ENCODE assay signal across 36 mouse cellular contexts in the genomic region with DNA sequence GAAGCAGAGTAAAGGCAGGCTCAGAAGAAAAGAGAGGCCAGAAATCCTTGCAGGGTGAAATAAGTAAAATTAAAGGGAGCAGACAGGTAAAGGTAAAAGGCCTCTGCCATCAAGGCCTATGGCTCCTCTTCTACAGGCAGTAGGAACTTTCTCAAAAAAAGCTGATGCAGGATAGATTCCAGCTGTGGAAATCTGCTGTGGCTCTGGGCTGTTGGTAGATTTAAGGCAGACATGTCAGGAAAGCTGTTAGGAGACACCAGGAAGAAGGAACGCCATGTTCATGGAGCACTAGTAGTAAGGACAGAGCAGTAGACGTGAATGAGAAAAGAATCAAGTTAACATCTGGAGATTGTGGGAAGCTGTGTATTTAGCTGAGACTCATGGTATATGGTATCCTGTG. TPM values are rescaled to one million over a fixed set of nuclear protein-coding genes. Genes with fewer than 3 reads are reported as not detected.
"Had no signal": no experiment of that assay in that cellular context is flagged by ENCODE, and none has a peak within 500 bp of the region (broad histone marks: within the 10 kb centered on the region; RNA-seq: fewer than 3 reads in every experiment).

No protein-coding gene starts in this region.

- H3K27ac ChIP-seq: heart, adult 2 months; hindbrain, embryonic 10.5 days; hindbrain, embryonic 12.5 days; hindbrain, embryonic 13.5 days; hindbrain, embryonic 14.5 days; hindbrain, embryonic 15.5 days; hindbrain, postnatal 0 days; intestine, embryonic 15.5 days; kidney, embryonic 15.5 days; kidney, postnatal 0 days; layer of hippocampus, adult 2 months had no signal

- H3K27me3 ChIP-seq: heart, embryonic 12.5 days; heart, embryonic 13.5 days; heart, embryonic 15.5 days; hindbrain, embryonic 12.5 days; hindbrain, embryonic 13.5 days; hindbrain, embryonic 15.5 days; intestine, embryonic 15.5 days; kidney, embryonic 15.5 days had no signal

- H3K4me1 ChIP-seq: hindbrain, embryonic 12.5 days; hindbrain, embryonic 13.5 days; hindbrain, embryonic 15.5 days; kidney, embryonic 15.5 days had no signal

- H3K9me3 ChIP-seq: heart, embryonic 10.5 days; heart, embryonic 12.5 days; heart, embryonic 13.5 days; heart, embryonic 15.5 days; hindbrain, embryonic 10.5 days; hindbrain, embryonic 12.5 days; hindbrain, embryonic 13.5 days; hindbrain, embryonic 15.5 days; intestine, embryonic 15.5 days; kidney, embryonic 15.5 days had no signal

- H3K4me2 ChIP-seq: heart, embryonic 11.5 days; heart, embryonic 12.5 days; heart, embryonic 13.5 days; heart, embryonic 15.5 days; hindbrain, embryonic 12.5 days; hindbrain, embryonic 13.5 days; hindbrain, embryonic 14.5 days; hindbrain, embryonic 15.5 days; intestine, embryonic 15.5 days; kidney, embryonic 15.5 days had no signal

- H3K4me3 ChIP-seq: heart, adult 2 months; heart, embryonic 10.5 days; heart, embryonic 12.5 days; heart, embryonic 13.5 days; heart, embryonic 15.5 days; hindbrain, embryonic 10.5 days; hindbrain, embryonic 12.5 days; hindbrain, embryonic 13.5 days; hindbrain, embryonic 15.5 days; intestine, embryonic 15.5 days; kidney, embryonic 15.5 days; layer of hippocampus, adult 2 months had no signal

- ATAC-seq: hindbrain, embryonic 16.5 days; hindbrain, postnatal 0 days; inflammation-experienced regulatory T-cells, adult 6 months; intestine, embryonic 15.5 days; intestine, embryonic 16.5 days; intestine, postnatal 0 days had no signal

- H3K36me3 ChIP-seq: heart, embryonic 10.5 days; heart, embryonic 12.5 days; heart, embryonic 13.5 days; heart, embryonic 15.5 days; hindbrain, embryonic 10.5 days; hindbrain, embryonic 12.5 days; hindbrain, embryonic 13.5 days; hindbrain, embryonic 15.5 days; intestine, embryonic 15.5 days; kidney, embryonic 15.5 days had no signal

- H3K9ac ChIP-seq: heart, embryonic 12.5 days; heart, embryonic 13.5 days; heart, embryonic 15.5 days; hindbrain, embryonic 12.5 days; hindbrain, embryonic 13.5 days; hindbrain, embryonic 14.5 days; hindbrain, embryonic 15.5 days; intestine, embryonic 15.5 days; kidney, embryonic 15.5 days had no signal

- DNase-seq: heart, adult 2 months; heart, postnatal 10 days; heart, postnatal 14 days; heart, postnatal 36 days; heart, postnatal 4 days; kidney, adult 11 months; kidney, adult 18-20 months; kidney, adult 2 months; kidney, adult 8-10 months; kidney, adult 9 months; kidney, postnatal 10 days; kidney, postnatal 14 days; kidney, postnatal 25 days; kidney, postnatal 36 days; kidney, postnatal 4 days had no signal

RNA-seq across cellular contexts. Expression of gene Cfap161, which starts 5.4 kb away (rescaled TPM):
- polyA plus RNA-seq: inflammation-experienced regulatory T-cells, adult 6 months; intestine, postnatal 0 days; kidney, adult 2 months; kidney, embryonic 14.5 days; large intestine, adult 2 months had no signal
